In the genomic region with DNA sequence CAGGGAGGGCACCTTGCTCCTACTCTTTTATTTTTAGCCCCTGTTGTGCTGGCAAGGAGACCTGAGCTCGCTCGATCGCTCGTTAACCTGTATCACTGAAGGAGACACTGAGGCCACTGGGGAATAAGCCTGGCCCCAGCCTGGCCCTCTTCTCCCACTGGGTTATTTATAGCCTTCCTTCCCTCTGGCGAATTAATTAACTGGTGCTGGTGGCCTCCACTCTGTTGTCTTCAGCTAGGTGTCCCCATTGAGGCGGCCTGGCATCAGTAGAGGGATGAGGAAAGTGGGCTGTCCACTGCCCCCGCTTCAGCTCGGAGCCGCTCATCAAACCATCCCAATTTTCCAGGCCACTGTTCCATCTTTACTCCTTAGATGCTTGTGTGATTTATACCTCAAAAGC, we compare ENCODE assay signal across 20 mouse cellular contexts.
A peak's percentile ranks its signal among the peaks of the same experiment; 100 is the strongest.
DNase-seq lines count a peak whose midpoint lies in the region; ATAC-seq and TF ChIP-seq lines count a peak whose summit lies in the region.
"Had no signal": no experiment of that assay in that cellular context is flagged by ENCODE, and none has a peak within 500 bp of the region (broad histone marks: within the 10 kb centered on the region; RNA-seq: fewer than 3 reads in every experiment).

No protein-coding gene starts in this region.

- no peaks in the 10 kb centered on the region for H3K36me3 ChIP-seq in embryonic facial prominence, embryonic 14.5 days (ENCODE audit: control insufficient read depth, insufficient read depth, low read length)
- no peaks in the 10 kb centered on the region for H3K36me3 ChIP-seq in embryonic facial prominence, embryonic 10.5 days (replicated peaks)
- H3K36me3 ChIP-seq in hindbrain, postnatal 0 days (ENCODE audit: insufficient read depth, low read length), result no peaks in the 10 kb centered on the region
- H3K36me3 ChIP-seq in hindbrain, embryonic 10.5 days, result no peaks in the 10 kb centered on the region
- H3K36me3 ChIP-seq: embryonic facial prominence, embryonic 12.5 days; G1E; stomach, embryonic 15.5 days had no signal

- DNase-seq in embryonic facial prominence, embryonic 14.5 days (ENCODE audit: low spot score), result no peak
- no peak for DNase-seq in embryonic facial prominence, embryonic 10.5 days (ENCODE audit: low spot score)
- DNase-seq in hindbrain, postnatal 0 days (ENCODE audit: low spot score), result no peak
- DNase-seq in hindbrain, embryonic 10.5 days (ENCODE audit: low spot score), result no peak
- peak; percentile 60 for DNase-seq in retina, postnatal 1 day
- DNase-seq in retina, embryonic 14.5 days (ENCODE audit: low spot score), result no peak
- no peak for DNase-seq in thymus, postnatal 10 days (ENCODE audit: low spot score in 2 of 2)
- DNase-seq in natural killer cell, adult 2 months (ENCODE audit: low spot score in 2 of 2), result no peak
- DNase-seq: adrenal gland, postnatal 25 days; cerebellum, adult 9-10 months; kidney, adult 18-20 months; kidney, postnatal 4 days; lung, adult 2 months; lung, postnatal 36 days; thymus, adult 18-20 months had no signal

- no peak overlapping the region for H3K4me2 ChIP-seq in embryonic facial prominence, embryonic 14.5 days (ENCODE audit: low read depth, low read length)
- no peak overlapping the region for H3K4me2 ChIP-seq in hindbrain, postnatal 0 days (ENCODE audit: low read depth, low read length)
- H3K4me2 ChIP-seq: embryonic facial prominence, embryonic 12.5 days; liver, embryonic 11.5 days; stomach, embryonic 15.5 days had no signal

- 81% methylated on average over 9 of the region's 9 CpGs for WGBS in embryonic facial prominence, embryonic 14.5 days
- 84% methylated on average over 9 of the region's 9 CpGs for WGBS in embryonic facial prominence, embryonic 10.5 days
- 65% methylated on average over 9 of the region's 9 CpGs for WGBS in hindbrain, postnatal 0 days
- WGBS in hindbrain, embryonic 10.5 days, result 76% methylated on average over 9 of the region's 9 CpGs

- ATAC-seq in embryonic facial prominence, embryonic 14.5 days (ENCODE audit: low read depth), result peak; percentile 63; the same call in 1 of the 2 replicates
- no peak for ATAC-seq in hindbrain, postnatal 0 days
- ATAC-seq: forebrain, embryonic 14.5 days had no signal

- H3K9ac ChIP-seq in embryonic facial prominence, embryonic 14.5 days (ENCODE audit: low read depth, low read length), result no peak overlapping the region
- H3K9ac ChIP-seq in hindbrain, postnatal 0 days (replicated peaks; ENCODE audit: low read length), result no peak overlapping the region
- H3K9ac ChIP-seq: embryonic facial prominence, embryonic 12.5 days; stomach, embryonic 15.5 days had no signal

- H3K27ac ChIP-seq in embryonic facial prominence, embryonic 14.5 days (replicated peaks; ENCODE audit: low read depth, low read length), result no peak overlapping the region
- H3K27ac ChIP-seq in embryonic facial prominence, embryonic 10.5 days (replicated peaks), result no peak overlapping the region
- no peak overlapping the region for H3K27ac ChIP-seq in hindbrain, postnatal 0 days
- H3K27ac ChIP-seq in hindbrain, embryonic 10.5 days, result no peak overlapping the region
- H3K27ac ChIP-seq: embryonic facial prominence, embryonic 12.5 days; stomach, embryonic 15.5 days had no signal

- peak; percentile 21; the same call in 1 of the 2 replicates for TF ChIP-seq CTCF in hindbrain, postnatal 0 days (IDR thresholded peaks at IDR 0.05; ENCODE audit: low read depth)

- no peaks in the 10 kb centered on the region for H3K27me3 ChIP-seq in embryonic facial prominence, embryonic 14.5 days (replicated peaks; ENCODE audit: control insufficient read depth, insufficient read depth, low read length)
- peaks cover 63% of the 10 kb centered on the region for H3K27me3 ChIP-seq in embryonic facial prominence, embryonic 10.5 days (replicated peaks; ENCODE audit: low read depth, poor library complexity, severe bottlenecking)
- H3K27me3 ChIP-seq in hindbrain, postnatal 0 days (ENCODE audit: insufficient read depth, low read length), result no peaks in the 10 kb centered on the region
- H3K27me3 ChIP-seq in hindbrain, embryonic 10.5 days (ENCODE audit: insufficient read depth, poor library complexity, severe bottlenecking), result peaks cover 28% of the 10 kb centered on the region
- H3K27me3 ChIP-seq: stomach, embryonic 15.5 days had no signal

- H3K9me3 ChIP-seq in embryonic facial prominence, embryonic 14.5 days (ENCODE audit: control insufficient read depth, low read length), result peaks cover 8% of the 10 kb centered on the region; the same call in 1 of the 2 replicates
- H3K9me3 ChIP-seq in embryonic facial prominence, embryonic 10.5 days, result no peaks in the 10 kb centered on the region
- H3K9me3 ChIP-seq in hindbrain, postnatal 0 days (ENCODE audit: low read length), result 0 out of 2 replicates have a peak, but pooled peaks cover 4% of the 10 kb centered on the region
- peaks cover 5% of the 10 kb centered on the region; the same call in 1 of the 2 replicates for H3K9me3 ChIP-seq in hindbrain, embryonic 10.5 days
- H3K9me3 ChIP-seq: embryonic facial prominence, embryonic 12.5 days; G1E; stomach, embryonic 15.5 days had no signal

- peaks cover 6% of the 10 kb centered on the region for H3K4me1 ChIP-seq in embryonic facial prominence, embryonic 14.5 days (ENCODE audit: control insufficient read depth, insufficient read depth, low read length)
- peaks cover 31% of the 10 kb centered on the region for H3K4me1 ChIP-seq in embryonic facial prominence, embryonic 10.5 days
- peaks cover 6% of the 10 kb centered on the region; the same call in 1 of the 2 replicates for H3K4me1 ChIP-seq in hindbrain, postnatal 0 days (ENCODE audit: insufficient read depth, low read length)
- peaks cover 34% of the 10 kb centered on the region for H3K4me1 ChIP-seq in hindbrain, embryonic 10.5 days (replicated peaks)

- no peak overlapping the region for H3K4me3 ChIP-seq in embryonic facial prominence, embryonic 14.5 days (ENCODE audit: low read depth, low read length)
- no peak overlapping the region for H3K4me3 ChIP-seq in embryonic facial prominence, embryonic 10.5 days
- H3K4me3 ChIP-seq in hindbrain, postnatal 0 days (ENCODE audit: low read length), result no peak overlapping the region
- H3K4me3 ChIP-seq in hindbrain, embryonic 10.5 days, result no peak overlapping the region
- H3K4me3 ChIP-seq: embryonic facial prominence, embryonic 12.5 days; stomach, embryonic 15.5 days had no signal
